Mouse (Mus musculus) thymus, adult 2 months (tissue): ENCODE measurements around the gene Prpsap1. TPM values are rescaled to one million over a fixed set of nuclear protein-coding genes. Genes with fewer than 3 reads are reported as not detected.
"Not testable (repeated sequence)": the region's sequence is repeated elsewhere in the genome, so short reads cannot be mapped to it uniquely, and the experiment has no call there.

Experiments used
- DNase-seq: peaks from one replicate; pipeline ENCODE4 v3.0.0; 2021
- H3K27ac ChIP-seq: fragments of 200-500 bp; 2 replicates; pipeline ENCODE4 v1.5.1; 2012; ENCODE audit warnings: low read length, control low read depth; ENCODE audit not compliant: control insufficient read depth, insufficient read depth
- H3K27me3 ChIP-seq: fragments of 200-500 bp; 2 replicates; pipeline ENCODE4 v1.6.1; 2012; ENCODE audit warnings: mild to moderate bottlenecking, low read length, moderate library complexity, mixed read lengths; ENCODE audit not compliant: control insufficient read depth, insufficient read depth
- H3K36me3 ChIP-seq: fragments of 200-500 bp; 2 replicates; pipeline ENCODE4 v1.6.1; 2012; ENCODE audit warnings: mild to moderate bottlenecking, low read length, moderate library complexity; ENCODE audit not compliant: control insufficient read depth, insufficient read depth
- H3K4me1 ChIP-seq: fragments of 200-500 bp; replicated peaks from 2 replicates; pipeline ENCODE4 v1.6.1; 2012; ENCODE audit warnings: low read length; ENCODE audit not compliant: control insufficient read depth, insufficient read depth
- H3K4me3 ChIP-seq: fragments of 200-500 bp; 2 replicates; pipeline ENCODE4 v1.5.1; 2012; ENCODE audit warnings: mild to moderate bottlenecking, low read length, control low read depth, moderate library complexity; ENCODE audit not compliant: control insufficient read depth, insufficient read depth
- CTCF ChIP-seq: fragments of 200-500 bp; IDR thresholded peaks from 2 replicates; pipeline ENCODE4 v1.5.1; 2012; ENCODE audit warnings: mild to moderate bottlenecking, control low read depth, low read length, moderate library complexity, borderline replicate concordance; ENCODE audit not compliant: control insufficient read depth, poor library complexity, insufficient read depth; ENCODE audit errors: extremely low read depth
- POLR2A ChIP-seq: fragments of 200-500 bp; IDR thresholded peaks from 2 replicates; pipeline ENCODE4 v1.6.1; 2012; ENCODE audit warnings: mild to moderate bottlenecking, low read length, control low read depth, moderate library complexity; ENCODE audit not compliant: control insufficient read depth, poor library complexity, insufficient read depth; ENCODE audit errors: extremely low read depth
- WGBS: fragments of 180-500 bp; shearing (Covaris S2); methylation state at CpG from one replicate; pipeline ENCODE4 v1.1.7; 2018; 5-methylcytosine and 5-hydroxymethylcytosine counted together
- polyA plus RNA-seq: library from polyadenylated mRNA; depleted of rRNA; stranded (reverse); fragments of >200 nt; gene quantifications from 2 replicates; pipeline ENCODE4 v1.2.3, GENCODE M21; 2012

Gene Prpsap1
- polyA plus RNA-seq, 1 experiment: 86.0 TPM

GRCm38 (mm10) chr11:116478978-116479377 lies 15.0 kb downstream of the Prpsap1 start:
- H3K27me3 ChIP-seq: no peaks in the 10 kb centered on the region
- no peak overlapping the region for H3K27ac ChIP-seq
- no peak overlapping the region for H3K4me3 ChIP-seq
- H3K4me1 ChIP-seq: no peaks in the 10 kb centered on the region
- 90% methylated on average over 7 of the region's 7 CpGs for WGBS
- TF ChIP-seq POLR2A (no peak), CTCF (no peak)
- H3K36me3 ChIP-seq: peaks cover 47% of the 10 kb centered on the region
- no peak for DNase-seq

GRCm38 (mm10) chr11:116477160-116477759 lies 16.7 kb downstream of the Prpsap1 start:
- H3K27ac ChIP-seq: no peak overlapping the region
- H3K27me3 ChIP-seq: no peaks in the 10 kb centered on the region
- H3K4me1 ChIP-seq: no peaks in the 10 kb centered on the region
- peaks cover 57% of the 10 kb centered on the region for H3K36me3 ChIP-seq
- no peak for DNase-seq
- H3K4me3 ChIP-seq: no peak overlapping the region
- TF ChIP-seq POLR2A (no peak), CTCF (no peak)
- WGBS: 96% methylated on average over 15 of the region's 15 CpGs

DNA sequence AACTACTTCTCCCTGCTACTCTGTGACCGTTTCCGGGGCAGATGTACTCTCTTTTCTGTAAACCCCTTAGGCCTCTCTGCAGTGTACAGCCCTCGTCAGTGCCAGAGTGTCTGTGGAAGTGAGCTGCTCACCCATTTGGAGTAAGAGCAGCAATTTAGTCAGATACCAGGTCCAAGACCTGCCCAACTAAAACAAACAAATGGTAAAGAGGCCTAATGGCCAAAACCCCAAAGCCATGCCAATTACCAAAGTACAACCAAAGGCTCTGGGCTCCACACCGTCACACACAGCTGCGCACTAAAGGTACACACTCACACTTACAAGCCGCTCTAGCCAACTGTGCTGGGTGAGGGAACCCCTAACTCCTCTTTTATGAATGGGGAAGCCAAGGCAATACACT lies 17.3 kb downstream of the Prpsap1 start:
- DNase-seq: no peak
- no peak for TF ChIP-seq CTCF
- TF ChIP-seq POLR2A: no peak
- H3K4me1 ChIP-seq: no peaks in the 10 kb centered on the region
- 99% methylated on average over 6 of the region's 6 CpGs for WGBS
- H3K27me3 ChIP-seq: no peaks in the 10 kb centered on the region
- H3K4me3 ChIP-seq: no peak overlapping the region
- peaks cover 63% of the 10 kb centered on the region for H3K36me3 ChIP-seq
- H3K27ac ChIP-seq: no peak overlapping the region

DNA sequence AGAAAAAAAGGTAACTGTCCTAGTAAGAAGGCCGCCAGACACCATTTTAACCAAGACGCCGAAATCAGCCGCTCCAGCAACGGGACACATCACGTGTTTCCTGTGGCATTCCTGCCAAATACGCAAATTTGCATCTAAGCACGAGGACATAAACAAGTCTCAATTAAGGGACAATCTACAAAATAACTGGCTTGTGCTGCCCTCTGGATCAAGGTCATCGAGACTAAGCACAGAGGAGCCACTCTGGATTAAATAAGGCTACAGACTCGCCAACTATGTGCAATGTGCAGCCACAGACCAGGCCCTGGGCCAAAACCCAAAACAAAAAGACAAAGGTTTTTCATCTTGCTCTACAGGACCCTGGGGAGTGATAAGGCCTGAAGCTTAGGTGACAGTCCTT lies 18.0 kb downstream of the Prpsap1 start:
- Histone ChIP-seq H3K27me3 (no peaks in the 10 kb centered on the region), H3K27ac (no peak overlapping the region), H3K4me1 (no peaks in the 10 kb centered on the region), H3K36me3 (peaks cover 65% of the 10 kb centered on the region), H3K4me3 (no peak overlapping the region)
- TF ChIP-seq CTCF: no peak
- no peak for TF ChIP-seq POLR2A
- DNase-seq: no peak
- WGBS: 96% methylated on average over 10 of the region's 10 CpGs

GRCm38 (mm10) chr11:116472275-116472674 lies 21.7 kb downstream of the Prpsap1 start:
- Histone ChIP-seq H3K27ac (no peak overlapping the region), H3K4me3 (no peak overlapping the region), H3K4me1 (no peaks in the 10 kb centered on the region), H3K36me3 (peaks cover 45% of the 10 kb centered on the region), H3K27me3 (no peaks in the 10 kb centered on the region)
- TF ChIP-seq POLR2A (no peak), CTCF (no peak)
- 97% methylated on average over 4 of the region's 4 CpGs for WGBS
- no peak for DNase-seq

DNA sequence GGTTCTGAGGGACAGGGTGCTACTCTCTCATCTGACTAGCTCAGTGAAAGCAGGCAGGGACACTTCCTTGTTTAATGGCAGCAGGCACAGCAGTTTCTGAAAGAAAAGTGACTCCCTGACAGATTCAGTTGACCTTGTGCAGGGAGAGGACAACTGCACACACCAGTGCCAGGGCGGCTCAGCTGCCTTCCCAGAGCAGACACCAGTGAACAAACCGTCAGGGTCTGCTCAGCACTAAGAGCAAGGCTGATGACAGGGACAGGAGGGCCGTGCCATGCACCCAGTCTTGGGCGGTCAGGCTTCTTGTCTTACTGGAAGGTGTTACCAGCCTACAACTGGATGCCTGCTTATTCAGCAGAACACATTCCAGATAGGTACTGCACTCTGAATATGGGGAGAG lies 23.1 kb downstream of the Prpsap1 start:
- Histone ChIP-seq H3K36me3 (peaks cover 31% of the 10 kb centered on the region), H3K27me3 (no peaks in the 10 kb centered on the region), H3K27ac (no peak overlapping the region), H3K4me3 (no peak overlapping the region), H3K4me1 (no peaks in the 10 kb centered on the region)
- no peak for DNase-seq
- 95% methylated on average over 4 of the region's 4 CpGs for WGBS
- no peak for TF ChIP-seq CTCF

DNA sequence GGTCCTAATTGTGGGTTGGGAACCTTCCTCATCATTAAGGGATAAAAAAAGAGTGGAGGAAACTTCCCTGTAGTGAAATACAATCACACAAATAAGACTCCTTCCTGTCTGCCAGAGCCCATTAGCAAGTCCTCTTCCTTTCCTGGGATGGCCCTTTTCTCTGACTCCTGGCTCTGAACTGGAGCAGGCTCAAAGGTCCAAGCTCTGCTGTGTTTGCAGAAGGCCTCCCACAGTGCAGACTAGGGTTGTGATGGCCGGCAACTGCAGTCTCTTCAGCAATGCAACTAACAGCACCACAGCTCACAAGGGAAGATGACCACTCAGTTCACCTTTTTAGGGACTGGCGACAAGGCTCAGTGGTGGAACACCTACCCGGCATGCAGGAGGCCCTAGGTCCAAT lies 23.8 kb downstream of the Prpsap1 start:
- 99% methylated on average over 3 of the region's 3 CpGs for WGBS
- Histone ChIP-seq H3K27me3 (no peaks in the 10 kb centered on the region), H3K4me1 (no peaks in the 10 kb centered on the region), H3K36me3 (peaks cover 25% of the 10 kb centered on the region), H3K4me3 (no peak overlapping the region), H3K27ac (no peak overlapping the region)
- no peak for DNase-seq
- TF ChIP-seq CTCF (no peak), POLR2A (no peak)

DNA sequence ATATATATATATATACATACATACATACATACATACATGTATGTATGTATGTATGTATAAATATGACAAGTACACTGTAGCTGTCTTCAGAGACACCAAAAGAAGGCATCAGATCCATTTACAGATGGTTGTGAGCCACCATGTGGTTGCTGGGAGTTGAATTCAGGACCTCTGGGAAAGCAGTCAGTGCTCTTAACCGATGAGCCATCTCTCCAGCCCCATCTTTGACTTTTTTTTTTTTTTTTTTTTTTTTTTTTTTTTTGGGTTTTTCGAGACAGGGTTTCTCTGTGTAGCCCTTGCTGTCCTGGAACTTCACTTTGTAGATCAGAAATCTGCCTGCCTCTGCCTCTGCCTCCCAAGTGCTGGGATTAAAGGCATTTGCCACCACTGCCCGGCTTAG lies 25.7 kb downstream of the Prpsap1 start:
- WGBS: 80% methylated on average over 3 of the region's 3 CpGs
- H3K27ac ChIP-seq, DNase-seq, H3K4me3 ChIP-seq, H3K27me3 ChIP-seq, H3K4me1 ChIP-seq: not testable (repeated sequence)
- H3K36me3 ChIP-seq: peaks cover 24% of the 10 kb centered on the region
